Mouse (Mus musculus) ES-Bruce4 (cell line): ENCODE measurements around the gene Tbce.

Source experiments
- CTCF ChIP-seq: IDR thresholded peaks from one replicate; pipeline ENCODE4 v1.8.1; 2011; ENCODE audit warnings: low read depth, low read length
- EP300 ChIP-seq: IDR thresholded peaks from 2 replicates; pipeline ENCODE4 v1.6.1; 2011; ENCODE audit warnings: low read depth, low read length; ENCODE audit not compliant: insufficient read depth
- POLR2A ChIP-seq: IDR thresholded peaks from one replicate; pipeline ENCODE4 v1.8.1; 2011; ENCODE audit warnings: low read length; ENCODE audit not compliant: insufficient read depth

DNA sequence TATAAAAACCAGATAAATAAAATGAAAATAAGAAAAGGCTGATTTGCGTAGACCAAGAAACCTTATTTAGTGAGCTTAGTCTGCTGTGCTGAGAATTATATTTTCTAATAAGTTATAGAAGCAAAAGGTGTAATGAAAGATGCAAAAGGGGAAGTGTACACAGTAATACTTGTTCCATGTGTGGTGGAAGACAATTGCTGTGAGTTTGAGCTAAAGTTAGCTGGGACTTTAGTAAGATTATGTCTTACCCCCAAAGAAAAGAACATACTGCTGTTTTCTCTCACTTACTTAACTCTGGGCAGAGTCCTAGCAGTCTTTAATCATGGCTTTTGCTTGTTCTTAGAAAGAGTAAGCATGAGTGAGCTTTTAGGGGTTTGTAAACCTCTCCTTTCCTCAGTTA is 34.9 kb upstream of the Tbce start:
- TF ChIP-seq CTCF: no peak
- TF ChIP-seq EP300: no peak
- no peak for TF ChIP-seq POLR2A
